Mouse (Mus musculus): Measurements from ENCODE around the gene Elf1. TPM values are rescaled to one million over a fixed set of nuclear protein-coding genes. Genes with fewer than 3 reads are reported as not detected.

Elf1 gene
- total RNA-seq, 4 experiments from 2014 or later = 9.9 to 12.5 (median 12.0) TPM

DNA sequence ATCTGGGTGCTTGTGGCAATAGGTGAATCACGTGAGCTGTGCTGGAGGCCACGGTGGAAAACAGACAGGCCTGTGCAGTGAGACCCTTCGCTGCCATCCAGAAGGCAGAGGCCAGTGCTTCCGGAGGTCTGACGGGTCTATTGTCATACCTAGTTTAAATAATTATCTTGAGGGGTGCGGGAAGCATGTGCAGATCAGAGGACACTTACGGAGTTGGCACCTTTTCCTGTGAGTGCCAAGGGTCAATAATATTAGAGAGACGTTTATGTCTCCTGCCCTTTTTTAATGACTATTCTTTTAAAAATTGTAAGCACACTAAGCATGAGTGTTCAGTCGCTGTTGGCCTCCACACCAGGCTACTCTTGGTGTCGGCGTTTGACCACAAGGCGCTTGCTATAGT is 8.2 kb downstream of the Elf1 start:
- DNase-seq (ENCODE audit: low spot score) = no peak

DNA sequence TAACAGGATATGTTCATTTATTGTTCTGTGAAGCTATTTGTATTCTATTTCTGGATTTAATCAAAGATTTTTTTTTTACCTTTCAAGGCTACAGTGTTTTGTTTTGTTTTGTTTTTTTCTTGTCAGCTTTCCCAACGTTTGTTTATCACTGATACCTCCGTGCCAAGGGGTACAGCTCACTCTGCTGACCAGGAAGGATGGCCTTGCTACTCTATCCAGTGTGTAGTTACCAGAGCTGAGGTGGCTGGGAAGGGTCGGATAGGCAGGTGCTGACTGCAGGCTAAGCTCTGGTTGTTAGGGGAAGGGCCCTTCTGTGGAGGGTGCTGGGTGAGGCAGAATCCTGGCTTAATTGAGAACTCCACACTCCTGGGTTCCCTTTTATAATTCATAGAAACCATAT is 9.3 kb downstream of the Elf1 start:
- no peak for DNase-seq (ENCODE audit: low spot score)

DNA sequence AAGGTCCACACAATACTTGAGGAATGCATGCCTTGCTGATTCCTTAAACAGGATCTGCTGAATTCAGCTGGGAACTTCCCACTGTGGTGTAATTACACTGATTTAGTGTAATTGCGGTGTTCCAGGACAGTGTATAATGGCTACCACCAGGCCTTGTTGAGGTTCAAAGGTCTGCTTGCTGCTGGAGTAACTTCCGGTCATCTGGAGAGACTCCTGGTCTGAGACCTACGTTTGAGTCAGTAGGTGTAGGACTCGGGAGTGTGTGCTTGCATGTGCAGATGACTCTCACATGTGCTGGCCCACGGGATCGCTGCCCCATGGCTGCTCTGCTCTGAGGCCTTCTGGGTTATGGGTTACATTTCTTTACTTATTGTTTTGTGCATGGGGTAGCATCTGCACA is 13.4 kb downstream of the Elf1 start:
- no peak for DNase-seq (ENCODE audit: low spot score)

DNA sequence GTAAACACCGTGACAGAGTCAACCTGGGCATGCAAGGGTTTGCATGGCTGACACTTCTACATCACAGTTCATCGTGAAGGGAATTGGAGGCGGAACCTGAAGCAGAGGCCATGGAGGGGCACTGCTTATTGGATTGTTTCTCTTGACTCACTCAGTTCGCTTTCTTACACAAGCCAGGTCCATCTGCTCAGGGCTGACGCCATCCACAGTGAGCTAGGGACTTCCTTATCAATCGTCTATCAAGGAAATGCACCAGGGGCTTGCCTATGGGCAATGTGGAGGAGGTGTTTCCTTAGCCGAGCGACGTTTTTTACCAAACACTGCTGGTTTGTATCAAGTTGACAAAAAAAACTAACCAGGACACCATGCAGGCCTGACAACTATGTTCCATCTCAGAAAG is 18.3 kb downstream of the Elf1 start:
- no peak for DNase-seq (ENCODE audit: low spot score)

DNA sequence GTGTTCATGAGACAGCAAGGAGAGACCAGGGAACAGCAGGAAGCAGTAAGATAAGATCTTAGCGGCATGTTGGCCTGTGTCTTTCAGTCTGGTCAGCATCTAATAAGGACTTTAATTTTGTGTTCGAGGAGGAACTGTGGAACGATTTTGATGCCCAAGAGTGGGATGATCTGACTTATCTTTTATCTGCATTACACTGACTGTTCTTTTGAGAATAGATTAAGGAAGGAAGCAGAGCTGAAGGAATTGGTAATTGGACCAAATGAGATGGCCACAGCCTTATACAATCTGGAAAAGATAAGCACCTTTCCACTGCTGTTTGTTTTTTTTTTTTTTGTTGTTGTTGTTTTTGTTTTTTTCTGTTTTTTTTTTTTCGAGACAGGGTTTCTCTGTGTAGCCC is 19.8 kb downstream of the Elf1 start:
- DNase-seq (ENCODE audit: low spot score) = no peak

DNA sequence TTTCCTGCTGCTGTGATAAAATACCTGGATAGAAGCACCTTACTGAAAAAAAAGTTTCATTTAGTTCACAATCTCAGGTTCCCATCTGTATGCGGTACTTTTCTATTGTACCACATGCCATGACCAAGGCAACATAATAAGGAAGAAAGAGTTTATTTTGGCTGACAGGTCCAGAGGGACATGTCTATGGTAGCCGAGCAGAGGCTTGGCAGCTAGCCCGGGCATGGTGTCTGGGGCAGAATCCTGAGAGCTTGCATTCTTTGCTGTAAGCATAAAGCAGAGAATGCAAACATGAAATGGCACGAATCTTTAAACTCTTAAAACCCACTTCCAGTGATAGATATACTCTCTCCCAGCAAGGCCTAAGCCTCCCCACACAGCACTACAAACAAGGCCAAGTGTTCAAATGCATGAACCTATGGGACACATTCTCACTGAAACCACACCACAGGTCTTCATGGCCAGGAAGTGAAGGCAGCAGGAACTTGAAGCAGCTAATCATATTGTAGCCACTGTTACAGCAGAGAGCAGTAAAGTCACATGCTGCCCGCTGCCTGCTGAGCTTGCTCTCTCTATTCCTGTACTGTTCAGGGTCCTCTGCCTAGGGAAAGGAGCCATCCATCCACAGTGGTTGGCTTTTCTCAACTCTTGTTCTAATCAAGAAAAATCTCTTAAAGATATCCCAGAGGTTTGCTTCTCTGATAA is 22.5 kb downstream of the Elf1 start:
- DNase-seq (ENCODE audit: low spot score) = no peak

DNA sequence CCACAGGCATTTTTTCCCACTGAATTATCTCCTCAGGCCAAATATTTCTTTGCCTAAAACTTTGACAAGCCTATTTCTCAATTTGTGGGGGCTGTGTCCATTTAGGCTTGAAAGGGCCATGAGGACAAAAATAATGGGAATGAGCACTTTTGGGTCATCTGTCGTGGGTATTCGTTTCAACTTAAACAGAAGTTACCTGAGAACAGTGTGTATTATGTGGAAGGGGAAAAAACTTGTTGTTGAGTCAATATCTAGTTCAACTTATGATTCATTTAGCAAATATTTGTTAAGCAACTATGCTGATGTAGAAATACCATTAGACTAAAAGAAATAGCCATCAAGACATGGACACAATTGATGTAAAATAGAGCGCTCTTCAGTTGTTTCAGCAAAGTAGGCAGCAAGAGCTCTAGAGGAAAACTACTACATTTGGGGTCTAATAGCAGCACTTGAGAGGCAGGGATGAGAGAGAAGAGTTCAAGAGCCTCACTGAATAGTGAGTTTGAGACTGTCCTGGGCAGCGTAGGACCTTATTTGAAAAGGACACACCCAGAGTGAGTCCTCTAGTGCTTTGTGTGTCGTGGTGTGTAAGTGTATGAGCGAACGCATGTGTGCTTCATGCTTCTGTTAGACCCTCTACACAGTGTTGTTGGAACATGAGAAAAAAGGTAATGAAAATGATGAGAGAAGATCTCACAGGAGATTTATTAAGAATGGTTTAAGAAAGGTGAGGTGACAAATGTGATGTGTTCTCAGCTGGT is 23.4 kb downstream of the Elf1 start:
- DNase-seq (ENCODE audit: low spot score) = no peak

DNA sequence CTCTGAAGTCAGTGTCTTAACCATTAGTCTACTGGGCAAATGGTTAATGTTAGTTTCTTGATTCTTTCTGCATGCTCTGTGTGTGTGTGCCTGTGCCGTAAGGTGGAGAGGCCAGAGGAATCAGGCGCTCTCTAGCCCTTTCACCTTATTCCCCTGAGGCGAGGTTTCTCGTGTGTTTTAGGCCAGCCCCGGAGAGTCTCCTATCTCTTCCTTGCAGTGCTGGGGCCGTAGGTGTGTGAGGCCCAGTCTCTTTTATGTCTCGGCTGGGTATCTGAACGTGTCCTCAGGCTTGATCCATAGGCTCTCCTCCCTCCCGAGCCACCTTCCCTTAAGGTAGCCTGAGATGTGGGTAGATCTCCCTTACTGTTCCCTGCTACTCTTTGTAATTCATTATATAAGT is 25.2 kb downstream of the Elf1 start:
- DNase-seq (ENCODE audit: low spot score) = no peak

DNA sequence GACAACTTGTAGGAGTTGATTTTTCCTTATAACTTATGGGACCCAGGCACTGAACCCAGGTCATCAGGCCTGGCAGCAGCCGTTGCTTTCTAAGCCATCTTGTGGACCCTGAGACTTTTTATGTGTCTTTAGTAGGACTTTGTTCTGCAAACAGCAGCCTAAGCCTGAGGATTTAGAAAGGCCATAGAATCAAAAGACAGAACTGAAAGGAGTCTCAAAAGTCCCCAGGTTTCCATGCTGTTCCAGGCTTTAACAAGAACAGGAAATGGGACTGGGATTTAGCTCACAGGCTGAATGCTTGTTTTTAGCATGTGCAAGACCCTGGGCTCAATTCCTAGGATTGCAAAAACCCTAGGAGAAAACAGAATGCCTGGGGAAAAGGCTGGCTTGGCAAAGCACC is 26.9 kb downstream of the Elf1 start:
- DNase-seq (ENCODE audit: low spot score) = no peak

DNA sequence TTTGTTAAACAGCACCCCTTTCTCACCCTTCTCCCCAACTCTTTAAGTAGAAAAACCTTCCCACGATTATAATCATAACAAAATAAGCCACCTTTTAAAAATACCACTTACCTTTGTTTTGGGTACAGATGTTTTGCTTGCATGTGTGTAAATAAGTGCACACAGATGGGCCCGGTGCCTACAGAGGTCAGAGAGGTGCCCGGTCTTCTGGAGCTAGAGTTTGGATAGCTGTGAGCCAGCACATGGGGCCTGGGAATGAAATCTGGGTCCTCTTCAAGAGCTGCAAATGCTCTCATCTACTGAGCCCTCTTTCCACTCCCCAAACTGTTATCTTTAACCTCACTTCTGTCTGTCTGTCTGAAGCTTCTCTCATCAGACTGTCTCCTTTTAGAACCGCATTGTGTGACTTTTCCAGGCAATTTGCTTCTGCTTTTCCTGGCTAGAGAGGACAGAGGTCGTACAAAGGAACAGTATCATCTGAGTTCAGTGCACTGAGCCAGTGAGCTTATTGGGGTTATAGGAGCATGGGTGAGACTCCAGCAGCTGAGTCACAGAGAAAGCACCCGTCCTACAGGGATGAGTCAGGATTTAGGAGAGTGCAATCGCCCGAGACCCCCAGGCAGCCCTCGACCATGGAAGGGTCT is 27.8 kb downstream of the Elf1 start:
- DNase-seq (ENCODE audit: low spot score) = no peak

DNA sequence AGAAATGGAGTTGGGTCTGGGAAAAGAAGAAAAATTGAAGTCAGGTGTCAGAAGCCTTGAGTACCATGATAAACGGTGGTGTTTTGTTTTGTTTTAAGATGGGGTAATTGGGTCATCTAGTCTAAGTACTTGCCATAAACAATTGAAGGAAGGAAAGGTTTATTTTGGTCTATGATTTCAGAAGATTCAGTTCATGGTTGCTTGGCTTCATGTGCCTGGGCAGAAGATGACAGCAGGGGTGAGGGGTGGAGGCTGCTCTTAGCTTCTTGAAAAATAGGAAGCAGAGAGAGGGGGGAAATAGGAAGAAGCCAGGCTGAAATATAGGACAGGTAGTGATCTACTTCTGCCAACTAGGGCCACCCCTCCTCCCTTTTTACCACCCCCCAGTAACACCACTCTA is 30.5 kb downstream of the Elf1 start:
- no peak for DNase-seq (ENCODE audit: low spot score)

DNA sequence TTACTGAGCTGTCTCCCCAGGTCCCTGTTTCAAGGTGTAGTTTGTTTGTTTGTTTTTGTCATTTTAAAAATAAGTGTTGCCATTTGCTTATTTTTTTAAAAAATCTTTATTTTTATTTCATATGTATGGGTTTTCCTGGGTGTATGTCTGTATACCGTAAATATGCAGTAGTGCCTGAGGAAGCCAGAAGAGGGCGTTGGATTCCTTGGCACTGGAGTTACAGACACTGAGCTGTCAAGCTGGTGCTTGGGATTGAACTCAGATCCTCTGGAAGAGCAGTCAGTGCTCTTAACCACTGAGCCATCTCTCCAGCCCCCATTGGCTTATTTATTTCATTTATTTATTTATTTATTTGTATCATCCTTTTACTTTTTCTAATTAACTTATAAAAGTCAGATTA is 33.0 kb downstream of the Elf1 start:
- DNase-seq (ENCODE audit: low spot score) = no peak

DNA sequence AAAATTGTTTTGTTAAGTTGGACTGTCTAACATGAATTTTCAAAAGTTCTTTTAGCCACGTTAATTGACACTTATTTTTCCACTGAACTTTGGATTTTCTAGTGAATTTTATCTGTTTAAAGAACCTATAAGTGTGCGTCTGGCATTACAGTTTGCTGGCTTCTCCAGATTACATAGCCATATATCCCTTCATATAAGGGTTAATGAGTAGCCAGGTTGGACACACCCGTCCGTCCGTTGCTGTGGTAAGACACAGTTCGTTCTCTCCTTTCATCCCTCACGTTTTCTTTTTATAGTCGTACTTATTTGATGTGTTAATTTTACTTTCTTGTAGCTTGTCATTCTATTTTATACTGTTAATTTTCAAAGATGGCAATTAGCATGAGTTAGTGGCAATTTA is 34.1 kb downstream of the Elf1 start:
- no peak for DNase-seq (ENCODE audit: low spot score)

DNA sequence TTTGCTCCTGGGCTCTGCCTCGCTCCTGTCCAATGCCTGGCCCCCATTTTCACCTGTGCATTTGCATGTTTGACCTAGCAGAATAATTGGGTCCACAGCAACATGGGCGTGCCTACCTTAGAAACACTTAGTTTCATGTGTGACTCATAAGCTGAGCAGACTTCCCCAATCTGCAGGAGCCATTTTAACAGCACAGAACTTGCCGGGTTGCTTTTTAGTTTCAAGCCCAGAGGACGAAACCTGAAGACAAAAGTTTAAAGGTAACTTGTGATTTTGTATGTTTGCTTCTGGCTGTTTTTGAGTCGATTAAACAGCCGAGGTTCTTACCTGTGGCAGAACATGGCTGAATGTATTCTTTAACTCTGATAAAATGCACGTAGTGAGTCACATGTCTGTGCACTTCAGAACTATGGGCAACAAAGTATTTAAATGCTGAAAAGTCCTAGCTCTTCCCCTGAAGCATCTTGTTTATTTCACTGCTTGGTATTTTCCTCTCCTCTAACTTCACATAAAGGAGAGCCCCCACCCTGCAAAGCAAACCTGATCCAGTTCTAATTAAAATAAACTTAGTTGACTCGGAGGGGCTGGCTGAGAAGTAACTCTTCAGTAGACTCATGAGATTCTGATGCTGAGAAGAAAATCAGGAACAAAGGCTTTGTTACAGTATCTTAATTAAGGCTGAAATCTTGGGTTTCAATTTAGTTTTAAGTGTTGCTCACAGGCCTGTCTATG is 34.7 kb downstream of the Elf1 start:
- DNase-seq (ENCODE audit: low spot score) = no peak

DNA sequence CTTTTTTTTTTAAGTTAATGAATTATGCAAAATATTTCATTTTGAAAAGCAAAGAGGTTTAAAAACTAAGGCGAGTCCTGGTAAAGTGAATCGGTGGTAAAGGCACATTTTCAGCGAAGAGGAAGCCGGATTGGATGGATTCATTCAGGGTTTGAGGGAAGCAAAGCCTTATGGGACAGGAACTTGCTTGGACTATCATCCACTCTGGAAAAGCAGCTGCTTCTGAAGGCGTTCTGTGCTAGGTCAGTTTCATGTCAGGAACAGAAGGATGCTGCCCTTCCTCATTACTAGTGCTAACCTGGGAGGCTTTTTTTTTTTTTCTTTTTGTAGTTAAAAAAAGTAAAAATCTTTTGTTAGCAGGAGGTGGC is 35.2 kb downstream of the Elf1 start:
- no peak for DNase-seq (ENCODE audit: low spot score)

DNA sequence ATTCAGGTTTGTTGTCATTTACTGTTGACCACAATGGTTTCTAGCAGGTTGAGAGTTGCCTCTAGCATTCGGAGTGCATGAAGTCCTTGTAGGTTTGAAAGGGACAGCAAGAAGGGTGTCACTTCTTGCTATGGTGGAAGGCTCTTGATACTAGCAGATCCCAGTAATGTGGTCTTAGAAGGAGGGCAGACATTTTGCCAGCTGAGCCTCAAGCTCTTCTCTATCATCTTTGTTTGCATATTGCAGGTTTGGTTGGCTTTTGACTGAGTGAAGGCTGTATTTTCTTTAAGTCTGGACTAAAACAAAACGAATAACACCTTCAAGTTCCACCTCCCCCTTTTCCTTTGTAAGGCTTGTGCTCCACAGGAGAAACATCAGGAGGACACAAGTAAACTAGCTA is 35.8 kb downstream of the Elf1 start:
- no peak for DNase-seq (ENCODE audit: low spot score)

DNA sequence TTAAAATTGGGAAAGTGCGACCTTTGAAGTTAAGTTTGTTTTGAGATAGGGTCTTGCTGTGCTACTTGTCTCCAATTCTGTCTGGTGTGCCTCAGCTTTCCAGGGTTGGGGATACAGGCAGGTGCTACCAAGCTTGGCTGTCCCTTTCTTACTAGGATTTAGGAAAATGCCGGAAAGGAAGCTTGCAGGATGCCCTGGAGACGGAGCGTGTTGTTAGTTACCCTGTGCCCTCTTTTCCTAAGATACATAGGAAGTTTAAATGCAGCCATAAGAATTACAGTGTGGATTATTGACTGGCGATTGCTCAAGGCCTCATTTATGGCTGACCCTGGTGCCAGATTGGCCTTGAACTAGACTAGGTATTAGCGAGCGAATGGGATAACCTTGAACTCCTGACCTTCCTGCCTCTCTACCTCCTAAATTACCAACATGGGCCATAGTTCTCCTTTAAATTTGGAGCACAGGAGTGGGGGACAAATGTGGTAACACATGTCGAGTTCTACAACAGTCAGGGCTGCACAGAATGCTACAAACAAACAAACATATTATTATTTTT is 36.3 kb downstream of the Elf1 start:
- no peak for DNase-seq (ENCODE audit: low spot score)

DNA sequence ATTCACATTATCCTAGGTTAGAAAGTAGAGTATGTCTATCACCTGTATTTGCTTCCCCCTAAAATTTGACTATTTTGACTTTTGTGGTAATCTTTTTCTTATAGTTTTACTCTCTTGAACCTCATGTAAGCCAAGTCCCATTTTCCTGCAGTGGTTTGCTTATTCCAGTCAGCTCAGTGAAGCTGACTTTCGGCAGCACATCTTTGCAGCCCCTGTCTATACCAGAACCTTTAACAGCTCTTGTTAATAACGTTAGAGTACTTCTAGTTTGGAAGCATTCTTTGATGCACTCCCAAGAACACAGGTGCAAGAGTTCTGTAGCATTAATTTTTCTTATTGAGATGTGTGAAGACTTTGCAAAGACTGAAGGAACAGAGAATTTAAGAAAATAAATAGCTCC is 37.1 kb downstream of the Elf1 start:
- no peak for DNase-seq (ENCODE audit: low spot score)

DNA sequence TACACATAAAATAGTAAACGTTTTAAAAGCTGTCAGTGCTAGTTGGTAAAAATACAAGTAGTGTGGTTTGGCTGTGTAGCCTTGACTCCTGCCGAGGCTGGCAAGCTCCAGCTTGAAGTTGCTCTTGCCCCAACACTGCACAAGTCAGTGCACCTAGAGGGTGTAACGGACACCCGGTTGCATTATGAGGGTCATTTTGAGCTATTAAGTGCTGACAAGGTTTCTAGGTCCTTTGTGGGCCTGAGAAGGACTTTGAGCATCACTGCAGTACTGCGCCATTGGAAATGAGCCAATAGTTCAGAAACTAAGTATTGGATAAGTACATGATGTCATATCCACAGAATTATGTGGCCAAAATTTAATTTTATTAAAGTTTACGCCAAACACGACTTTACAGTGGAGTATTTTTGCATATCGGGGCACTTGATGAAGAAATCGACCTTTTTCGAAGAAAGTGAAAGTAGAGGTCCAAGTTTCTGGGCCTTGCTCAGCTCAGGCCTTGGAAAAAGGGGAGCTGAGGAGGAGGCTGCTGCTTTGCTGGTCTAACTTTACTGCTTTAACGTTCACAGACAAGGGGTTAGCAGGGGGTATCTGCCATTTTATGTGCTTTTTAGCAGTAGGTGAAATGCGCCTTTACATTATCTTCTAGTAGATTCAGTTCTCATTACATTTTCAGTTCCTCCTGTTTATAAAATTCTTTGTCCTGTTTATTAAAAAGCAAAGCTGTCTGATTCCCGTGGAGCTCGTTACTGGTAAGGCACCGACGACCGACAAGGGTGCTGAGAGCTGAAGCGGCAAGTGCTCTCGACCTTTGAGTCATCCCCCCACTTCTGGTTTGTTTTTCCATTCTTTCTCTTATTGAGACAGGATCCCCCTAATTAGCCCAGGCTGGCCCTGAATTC is 38.0 kb downstream of the Elf1 start:
- no peak for DNase-seq (ENCODE audit: low spot score)

DNA sequence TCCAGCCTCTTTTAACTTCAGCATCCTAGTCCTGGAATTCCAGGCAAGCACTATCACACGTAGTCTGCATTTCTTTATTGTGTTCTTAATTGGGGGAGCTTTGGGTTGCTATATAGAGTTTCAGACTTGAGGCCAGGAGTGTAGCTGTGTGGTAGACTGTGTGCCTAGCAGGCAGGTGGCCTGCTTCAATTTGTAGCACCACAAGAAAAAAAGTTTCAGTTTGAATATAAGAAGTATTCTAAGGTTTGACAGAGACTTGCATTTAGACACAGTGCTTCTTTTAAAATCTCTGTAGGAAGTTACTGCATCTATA is 38.6 kb downstream of the Elf1 start:
- no peak for DNase-seq (ENCODE audit: low spot score)

DNA sequence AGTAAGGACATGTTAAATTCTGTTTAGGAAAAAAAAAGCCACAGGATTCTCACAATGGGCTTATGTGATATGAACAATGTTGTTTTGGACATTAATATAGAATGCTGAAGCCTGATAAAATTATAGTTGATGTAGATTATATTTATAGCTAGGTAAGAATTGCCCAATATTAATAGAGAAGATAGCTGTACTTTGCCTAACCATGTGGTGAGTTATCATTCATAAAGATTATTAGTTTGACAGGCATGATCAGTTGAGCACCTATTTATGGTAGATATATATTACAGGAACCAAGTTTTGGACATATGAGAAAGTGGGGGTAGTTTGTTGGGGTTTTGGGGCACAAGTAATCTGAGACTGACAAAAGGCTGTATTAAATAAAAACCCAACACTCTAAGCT is 39.6 kb downstream of the Elf1 start:
- DNase-seq (ENCODE audit: low spot score) = no peak
